Mouse (Mus musculus): ENCODE data around the gene Dnah12.
"Not testable (repeated sequence)": the region's sequence is repeated elsewhere in the genome, so short reads cannot be mapped to it uniquely, and the experiment has no call there.

Gene Dnah12

DNA sequence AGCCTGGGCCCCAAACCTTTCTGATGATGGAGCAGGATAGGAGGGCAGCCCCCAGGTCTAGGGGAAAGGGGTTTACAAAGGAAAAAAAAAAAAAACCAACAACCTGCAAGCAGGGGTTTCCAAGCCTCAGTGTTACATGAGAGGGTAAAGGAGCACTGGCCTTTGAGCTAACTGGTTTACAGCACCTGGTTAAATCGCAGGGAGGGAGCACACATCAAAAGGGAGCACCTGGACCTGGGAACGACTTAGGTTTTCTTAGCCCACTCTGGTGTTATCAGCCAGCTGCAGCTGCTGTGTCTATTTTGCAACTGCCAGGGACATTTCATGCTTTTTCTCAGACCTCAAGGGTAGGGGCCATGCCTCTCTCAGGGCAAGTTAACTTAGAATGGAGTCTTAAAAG is 26.6 kb downstream of the Dnah12 start:
- CTCF ChIA-PET = not testable (repeated sequence)

DNA sequence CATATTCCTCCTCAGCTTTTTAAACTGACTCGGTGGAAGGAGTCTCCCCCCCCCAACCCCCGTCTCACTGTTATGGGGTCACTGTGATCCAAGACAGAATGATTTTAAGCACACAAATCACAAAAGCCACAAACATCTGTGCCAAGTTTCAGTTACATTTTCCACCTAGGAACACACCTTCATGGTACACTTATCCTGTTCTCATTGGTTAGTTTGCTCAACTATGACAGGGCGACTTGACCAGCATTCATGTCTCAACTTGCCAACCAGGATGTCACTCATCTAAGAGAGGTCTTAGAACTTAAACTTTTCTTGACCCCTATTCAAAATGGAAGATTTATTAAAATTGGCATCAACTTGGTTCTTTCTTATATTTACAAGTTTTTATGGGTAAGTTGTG is 31.8 kb downstream of the Dnah12 start:
- CTCF ChIA-PET = no interaction called here

DNA sequence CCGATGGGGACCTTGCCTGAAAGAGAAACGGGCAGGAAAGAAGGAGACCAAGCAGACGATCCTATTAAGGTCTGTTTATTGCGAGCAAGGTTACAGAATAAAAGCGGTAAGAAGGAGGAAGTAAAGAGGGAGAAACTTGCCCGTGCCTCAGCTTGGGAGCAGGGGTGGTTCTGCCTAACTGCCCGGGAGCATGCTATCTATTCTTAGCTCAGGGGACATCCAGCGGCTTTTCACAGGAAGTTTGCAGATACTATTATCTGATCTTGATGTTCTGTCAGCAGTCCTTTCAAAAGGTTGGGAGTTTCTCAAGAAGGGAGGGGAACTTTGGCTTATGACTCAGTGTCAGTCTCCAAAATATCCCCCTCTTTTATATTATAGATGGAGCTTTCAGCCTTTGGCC is 65.5 kb downstream of the Dnah12 start:
- CTCF ChIA-PET = interaction anchor here (0.6 kb wide), 1 partner anchor 278 kb away, joined by 3 read pairs; no protein-coding TSS in a partner anchor

DNA sequence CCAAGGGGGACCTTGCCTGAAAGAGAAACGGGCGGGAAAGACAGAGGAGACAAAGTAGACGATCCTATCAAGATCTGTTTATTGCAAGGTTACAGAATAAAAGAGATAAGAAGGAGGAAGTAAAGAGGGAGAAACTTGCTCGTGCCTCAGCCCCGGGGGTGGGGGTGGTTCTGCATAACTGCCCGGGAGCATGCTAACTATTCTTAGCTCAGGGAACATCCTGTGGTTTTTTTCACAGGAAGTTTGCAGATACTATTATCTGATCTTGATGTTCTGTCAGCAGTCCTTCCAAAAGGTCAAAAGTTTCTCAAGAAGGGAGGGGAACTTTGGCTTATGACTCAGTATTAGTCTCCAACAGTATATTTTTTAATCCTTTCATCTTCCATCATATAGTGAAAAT is 71.8 kb downstream of the Dnah12 start:
- CTCF ChIA-PET = no interaction called here

DNA sequence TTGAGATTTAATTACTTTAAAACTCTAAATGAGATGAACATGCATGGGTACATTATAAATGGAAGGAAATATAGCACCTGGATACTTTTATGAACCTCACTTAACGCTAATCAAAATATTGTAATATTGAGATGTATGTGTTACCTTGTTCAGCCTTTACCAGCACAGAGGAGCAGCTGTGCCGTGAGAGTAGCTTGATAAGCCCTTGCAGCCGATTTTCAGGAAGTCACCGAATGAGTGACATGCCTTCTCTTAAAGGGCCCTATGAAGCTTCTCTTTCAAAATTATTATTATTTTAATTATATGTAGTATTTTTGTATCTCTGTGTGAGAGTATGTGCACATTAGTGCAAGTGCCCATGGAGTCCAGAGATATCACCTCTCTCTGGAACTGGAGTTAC is 75.1 kb downstream of the Dnah12 start:
- CTCF ChIA-PET = no interaction called here

DNA sequence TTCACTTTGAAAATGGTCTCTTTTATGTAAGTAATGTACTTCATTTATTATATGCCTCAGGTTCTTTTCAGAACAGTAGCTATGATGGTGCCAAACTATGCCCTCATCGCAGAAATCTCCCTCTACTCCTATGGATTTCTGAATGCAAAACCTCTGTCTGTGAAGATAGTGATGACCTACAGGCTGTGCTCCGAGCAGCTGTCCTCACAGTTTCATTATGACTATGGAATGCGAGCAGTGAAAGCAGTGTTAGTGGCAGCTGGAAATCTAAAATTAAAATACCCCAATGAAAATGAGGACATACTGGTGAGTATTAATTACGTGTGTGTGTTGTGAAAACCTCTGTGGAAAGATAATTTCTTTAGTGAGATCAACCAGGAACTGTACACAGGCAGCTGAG is 80.5 kb downstream of the Dnah12 start:
- CTCF ChIA-PET = no interaction called here

DNA sequence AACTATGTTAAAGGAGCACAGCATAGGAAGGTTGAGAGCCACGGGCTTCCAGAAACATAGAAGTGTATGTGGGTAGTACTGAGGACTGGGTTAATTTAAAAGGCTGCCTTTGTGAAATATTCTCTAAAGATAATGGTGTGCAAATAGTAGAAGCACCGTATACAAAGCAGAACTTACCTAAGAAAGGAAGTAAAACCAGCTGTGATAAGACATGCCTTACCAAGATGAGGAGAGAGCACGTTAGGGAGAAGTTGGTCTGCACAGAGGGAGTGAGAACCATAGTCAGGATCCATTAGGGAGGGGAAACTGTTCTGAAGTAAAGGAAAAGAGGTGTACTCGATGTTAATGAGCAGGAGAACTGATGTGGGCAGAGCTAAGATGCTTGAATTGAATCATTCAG is 90.7 kb downstream of the Dnah12 start:
- CTCF ChIA-PET = no interaction called here

DNA sequence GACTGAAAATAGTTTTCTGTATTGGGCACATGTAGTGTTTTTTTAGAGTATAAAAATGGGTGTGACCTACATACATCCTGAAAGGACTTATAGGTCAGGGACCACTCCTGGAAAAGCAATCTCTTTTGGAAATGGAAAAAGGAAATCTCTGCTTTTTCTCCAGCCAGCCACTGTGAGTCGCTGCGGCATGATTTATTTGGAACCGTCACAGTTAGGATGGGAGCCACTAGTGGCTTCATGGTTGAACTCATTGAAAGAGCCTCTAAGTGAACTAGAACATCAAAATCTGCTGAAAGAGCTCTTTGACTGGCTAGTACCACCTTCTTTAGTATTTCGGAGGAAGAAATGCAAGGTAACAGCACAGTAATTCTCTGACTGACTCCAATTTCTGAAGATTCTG is 92.6 kb downstream of the Dnah12 start:
- CTCF ChIA-PET = no interaction called here

DNA sequence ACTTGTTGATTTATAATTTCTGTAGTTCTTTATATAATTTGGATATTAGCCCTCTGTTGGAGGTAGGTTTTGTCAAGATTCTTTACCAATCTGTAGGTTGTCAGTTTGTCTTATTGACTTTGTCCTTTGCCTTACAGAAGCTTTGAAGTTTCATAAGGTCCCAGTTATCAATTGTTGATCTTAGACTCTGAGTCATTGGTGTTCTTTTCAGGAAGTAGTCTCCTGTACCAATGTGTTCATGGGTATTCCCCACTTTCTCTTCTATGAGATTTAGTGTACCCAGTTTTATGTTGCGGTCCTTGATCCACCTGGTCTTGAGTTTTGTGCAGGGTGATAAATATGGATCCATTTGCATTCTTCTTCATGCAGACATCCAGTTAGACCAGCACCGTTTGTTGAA is 101.4 kb downstream of the Dnah12 start:
- CTCF ChIA-PET = no interaction called here

DNA sequence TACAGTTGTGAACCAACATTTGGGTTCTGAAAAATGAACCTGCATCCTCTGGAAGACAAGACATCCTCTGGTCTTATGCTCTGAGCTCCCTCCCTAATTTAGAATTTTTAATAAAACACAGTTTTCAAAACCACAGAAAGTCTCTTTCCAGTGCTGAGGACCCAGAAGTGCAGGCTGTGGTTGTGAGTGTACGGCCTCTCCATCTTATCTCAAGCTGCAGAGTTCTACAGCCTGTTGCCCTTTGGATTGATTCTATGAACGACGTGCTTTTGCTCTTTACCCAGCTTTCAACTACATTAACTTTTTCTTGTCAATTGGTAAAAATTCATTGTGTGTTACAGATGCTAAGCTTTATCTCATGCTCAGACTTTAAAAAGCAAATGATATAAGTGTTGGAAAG is 105.3 kb downstream of the Dnah12 start:
- CTCF ChIA-PET = interaction anchor here (0.6 kb wide), 1 partner anchor 241 kb away, joined by 4 read pairs; no protein-coding TSS in a partner anchor

DNA sequence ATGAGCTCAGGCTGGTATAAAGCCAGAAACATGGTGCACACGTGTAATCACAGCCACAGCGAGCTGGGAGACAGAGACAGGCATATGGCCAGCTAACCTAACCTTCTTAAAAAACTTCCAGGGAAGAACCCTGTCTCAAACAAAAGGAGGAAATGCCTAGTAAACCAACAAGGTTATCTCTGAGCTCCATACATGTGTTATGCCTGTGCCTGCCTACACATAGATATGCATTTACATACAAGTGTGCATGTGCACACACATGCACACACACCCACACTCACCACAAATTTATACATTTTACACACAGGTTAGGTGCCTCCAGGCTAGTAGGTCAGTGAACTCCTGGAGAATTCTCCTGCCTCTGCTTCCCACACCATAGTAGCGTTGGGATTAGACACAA is 106.2 kb downstream of the Dnah12 start:
- CTCF ChIA-PET = no interaction called here

DNA sequence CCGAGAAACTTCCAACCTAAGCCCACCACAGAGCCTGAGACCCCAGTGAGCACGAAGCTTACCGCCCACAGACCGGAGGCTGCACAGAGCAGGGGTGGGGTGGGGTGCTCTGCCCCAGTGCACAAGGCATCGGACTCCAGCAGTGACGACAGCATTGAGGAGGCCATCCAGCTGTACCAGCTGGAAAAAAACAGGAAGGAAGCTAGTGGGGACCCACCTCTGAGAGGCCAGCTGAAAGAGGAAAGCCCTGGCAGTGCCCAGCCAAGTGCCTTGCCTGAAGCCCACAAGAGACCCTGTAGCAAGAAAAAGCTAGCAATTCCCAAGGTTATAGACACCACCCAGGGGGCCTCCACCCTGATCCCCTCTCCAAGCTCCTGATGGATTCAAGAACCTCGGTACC is 112.4 kb downstream of the Dnah12 start:
- CTCF ChIA-PET = no interaction called here

DNA sequence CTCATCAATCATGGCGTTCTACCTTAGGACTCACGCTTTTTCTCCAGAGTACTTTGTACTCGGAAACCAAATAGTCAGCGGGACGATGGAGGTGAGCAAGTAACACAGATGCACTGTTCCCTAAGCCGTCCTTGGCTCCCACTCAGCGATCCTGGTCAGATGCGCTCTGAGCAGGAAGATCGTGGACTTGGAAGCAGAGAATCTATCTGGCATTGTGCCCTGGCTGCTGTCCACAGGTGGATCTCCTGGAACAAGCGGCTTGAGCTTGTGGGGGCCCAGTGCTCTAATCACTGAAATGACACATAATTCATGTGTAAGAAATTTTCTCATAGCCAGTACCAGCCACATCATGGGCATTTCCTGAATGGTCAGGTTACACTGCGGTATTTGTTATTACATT is 119.7 kb downstream of the Dnah12 start:
- CTCF ChIA-PET = no interaction called here

DNA sequence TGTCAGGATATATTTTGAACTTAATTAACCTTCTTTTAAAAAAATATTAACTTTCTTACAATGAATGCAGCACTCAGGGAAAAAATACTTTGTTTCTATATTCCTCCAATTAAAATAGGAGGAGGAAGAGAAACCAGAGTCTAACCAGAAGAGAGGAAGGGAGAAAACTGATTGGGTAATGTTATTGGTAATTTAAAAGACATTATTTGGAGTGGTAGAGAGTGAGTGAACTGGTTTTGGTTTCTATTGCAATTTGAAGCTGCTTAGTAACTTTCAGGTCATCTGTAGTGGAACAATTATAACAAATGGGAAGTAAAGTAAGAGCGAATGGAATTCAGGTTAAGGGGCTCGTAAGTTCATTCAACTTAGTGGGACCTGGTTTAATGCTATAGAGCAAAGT is 120.8 kb downstream of the Dnah12 start:
- CTCF ChIA-PET = no interaction called here

DNA sequence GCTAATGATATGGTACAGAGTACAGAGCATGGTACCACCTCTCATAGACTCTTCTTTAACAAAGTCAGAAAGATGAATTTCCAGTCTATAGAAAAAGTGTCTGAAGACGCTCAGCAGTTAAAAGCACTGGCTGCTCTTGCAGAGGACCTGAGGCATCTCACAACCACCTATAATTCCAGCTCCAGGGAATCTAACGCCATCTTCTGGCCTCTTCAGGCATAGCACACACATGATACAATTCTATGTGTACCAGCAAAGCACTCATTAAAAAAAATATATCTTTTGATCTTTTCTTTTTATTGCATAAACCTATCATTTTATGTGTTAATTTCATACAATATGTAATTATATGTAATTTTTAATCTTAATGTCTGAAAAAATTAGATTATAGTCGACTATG is 121.8 kb downstream of the Dnah12 start:
- CTCF ChIA-PET = no interaction called here

DNA sequence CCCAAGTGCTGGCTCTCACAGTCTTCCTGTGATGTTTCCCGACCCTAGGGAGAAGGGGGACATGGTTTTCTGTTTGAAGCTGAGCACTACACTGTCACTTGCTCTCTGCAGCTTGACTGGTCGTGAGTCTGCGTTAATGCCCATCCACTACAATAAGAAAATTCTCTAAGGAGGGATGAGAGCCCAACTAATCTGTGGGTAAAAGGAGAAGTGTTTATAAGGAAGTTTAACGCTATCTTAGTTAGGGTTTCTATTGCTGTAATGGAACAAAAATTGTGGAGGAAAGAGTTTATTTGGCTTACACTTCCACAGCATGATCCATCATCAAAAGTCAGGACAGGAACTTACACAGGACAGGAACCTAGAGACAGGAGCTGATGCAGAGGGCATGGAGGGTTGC is 123.7 kb downstream of the Dnah12 start:
- CTCF ChIA-PET = no interaction called here

DNA sequence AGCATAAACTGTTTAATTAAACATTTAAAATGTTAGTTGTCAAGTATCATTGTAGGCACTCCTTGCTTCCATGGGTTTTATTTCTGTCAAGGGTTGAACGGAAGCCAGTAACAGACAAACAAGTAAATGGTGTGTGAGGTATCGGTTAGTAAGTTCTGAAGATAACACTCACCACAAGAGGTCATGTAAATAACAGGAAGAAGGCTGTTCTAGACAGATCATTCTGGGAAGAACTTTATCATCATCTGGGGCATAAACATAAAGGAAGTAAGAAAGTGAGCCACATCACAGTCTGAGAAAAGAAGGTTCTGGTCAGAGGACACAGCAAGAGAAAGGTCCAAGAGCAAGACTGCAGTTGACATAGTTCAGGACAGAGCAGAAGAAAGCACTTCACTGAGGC is 132.9 kb downstream of the Dnah12 start:
- CTCF ChIA-PET = no interaction called here

DNA sequence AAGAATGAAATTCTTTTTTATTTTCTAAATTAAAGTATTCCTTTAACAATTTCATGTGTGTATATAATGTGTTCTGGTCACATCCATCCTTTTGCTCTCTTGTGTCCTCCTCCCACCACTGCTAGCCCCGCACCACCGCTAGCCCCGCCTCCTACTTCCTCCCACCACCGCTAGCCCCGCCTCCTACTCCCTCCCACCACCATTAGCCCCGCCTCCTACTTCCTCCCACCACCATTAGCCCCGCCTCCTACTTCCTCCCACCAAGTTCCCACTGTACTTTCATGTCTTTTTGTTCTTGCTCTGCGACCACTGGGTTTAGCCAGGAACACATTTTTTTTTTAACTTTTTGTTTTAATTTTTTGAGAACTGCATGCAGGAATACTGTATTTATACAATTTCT is 160.0 kb downstream of the Dnah12 start:
- CTCF ChIA-PET = no interaction called here

DNA sequence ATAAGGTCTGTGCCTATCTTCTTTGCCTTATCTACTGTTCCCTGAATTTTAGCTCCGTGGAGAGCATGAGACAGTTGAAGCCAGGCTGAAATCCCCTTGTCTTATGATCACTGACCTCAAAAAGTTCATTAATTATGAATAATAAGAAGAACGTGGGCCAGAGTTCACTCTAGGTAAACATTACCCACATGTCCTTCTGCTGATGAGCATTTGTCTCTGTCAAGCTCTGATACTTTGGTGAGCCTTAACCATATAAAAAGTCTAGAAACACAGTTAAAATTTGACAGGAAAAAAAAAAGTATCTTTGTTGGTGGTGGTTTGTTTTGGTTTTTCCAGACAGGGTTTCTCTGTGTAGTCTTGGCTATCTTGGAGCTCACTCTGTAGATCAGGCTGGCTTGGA is 161.0 kb downstream of the Dnah12 start:
- CTCF ChIA-PET = no interaction called here

DNA sequence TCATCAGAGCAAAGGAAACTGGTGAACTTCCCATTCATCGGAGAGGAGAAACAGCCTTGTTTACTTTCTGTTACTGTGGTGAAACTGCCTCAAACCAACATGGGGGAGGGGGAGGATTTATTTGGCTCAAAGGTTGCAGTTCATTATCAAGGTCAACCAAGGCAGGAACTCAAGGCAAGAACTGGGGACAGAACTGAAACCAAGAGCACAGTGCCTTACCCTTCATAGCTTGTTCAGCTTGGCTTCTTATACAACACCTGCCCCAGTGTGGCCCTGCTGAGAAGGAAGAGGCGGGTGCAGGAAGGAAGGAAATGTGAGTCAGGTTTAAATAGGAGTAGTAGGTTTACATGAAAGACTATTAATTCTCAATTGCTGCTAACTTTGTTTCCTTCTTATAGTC is 165.3 kb downstream of the Dnah12 start:
- CTCF ChIA-PET = no interaction called here

DNA sequence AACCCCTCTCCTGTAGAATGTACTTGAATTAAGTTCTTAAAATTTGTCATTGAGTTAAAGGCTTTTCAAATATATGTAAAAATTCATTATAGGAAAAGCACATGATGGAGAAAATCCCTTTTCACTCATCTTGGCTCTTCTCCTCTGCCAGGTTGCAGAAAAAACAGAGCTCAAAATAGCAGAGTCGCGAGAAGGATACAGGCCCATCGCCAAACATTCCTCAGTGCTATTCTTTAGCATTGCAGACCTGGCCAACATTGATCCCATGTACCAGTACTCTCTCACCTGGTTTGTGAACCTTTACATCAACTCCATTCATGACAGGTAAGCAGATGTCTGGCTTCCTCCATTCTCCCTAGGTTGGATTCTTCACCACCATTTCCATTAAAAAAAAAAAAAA is 165.9 kb downstream of the Dnah12 start:
- CTCF ChIA-PET = no interaction called here

DNA sequence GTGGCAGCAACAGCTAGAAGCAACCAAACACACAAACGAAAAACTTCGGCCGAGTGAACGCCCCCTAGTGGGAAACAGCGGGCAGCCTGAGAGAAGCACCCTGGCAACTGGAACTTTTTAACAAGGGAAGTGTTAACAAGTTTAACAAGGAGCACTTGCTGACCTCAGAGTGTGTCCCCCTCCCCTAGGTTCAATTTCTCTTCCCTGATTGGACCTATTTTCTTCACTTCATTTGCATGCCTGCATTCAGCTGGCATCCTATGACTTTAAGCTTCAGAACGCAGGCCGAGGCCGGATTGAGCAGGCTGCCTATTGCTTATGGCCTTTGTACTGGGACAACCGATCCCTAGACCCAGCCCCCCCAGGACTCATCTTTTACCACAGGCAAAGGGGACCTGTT is 174.3 kb downstream of the Dnah12 start:
- CTCF ChIA-PET = interaction anchor here (0.6 kb wide), 1 partner anchor 228 kb away, joined by 3 read pairs; no protein-coding TSS in a partner anchor

DNA sequence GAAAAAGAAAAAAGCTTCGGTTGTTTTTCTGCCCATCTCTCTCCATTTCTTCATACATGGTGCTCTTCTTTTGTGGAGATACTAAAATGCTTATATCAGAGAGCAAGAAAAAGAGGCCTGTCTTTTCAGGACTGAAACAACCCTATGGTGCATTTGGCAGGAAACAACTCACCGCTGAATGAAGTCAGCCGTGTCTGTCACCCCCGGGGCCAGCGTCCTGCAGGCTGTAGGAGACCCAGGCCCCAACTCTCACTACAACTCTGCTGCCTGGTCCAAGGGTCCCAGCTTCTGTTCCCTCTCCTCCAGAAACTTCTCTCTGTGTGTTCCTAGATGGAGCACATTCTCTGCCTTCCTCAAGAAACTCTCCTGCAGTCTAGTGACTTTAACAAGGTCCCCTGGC is 175.2 kb downstream of the Dnah12 start:
- CTCF ChIA-PET = no interaction called here

DNA sequence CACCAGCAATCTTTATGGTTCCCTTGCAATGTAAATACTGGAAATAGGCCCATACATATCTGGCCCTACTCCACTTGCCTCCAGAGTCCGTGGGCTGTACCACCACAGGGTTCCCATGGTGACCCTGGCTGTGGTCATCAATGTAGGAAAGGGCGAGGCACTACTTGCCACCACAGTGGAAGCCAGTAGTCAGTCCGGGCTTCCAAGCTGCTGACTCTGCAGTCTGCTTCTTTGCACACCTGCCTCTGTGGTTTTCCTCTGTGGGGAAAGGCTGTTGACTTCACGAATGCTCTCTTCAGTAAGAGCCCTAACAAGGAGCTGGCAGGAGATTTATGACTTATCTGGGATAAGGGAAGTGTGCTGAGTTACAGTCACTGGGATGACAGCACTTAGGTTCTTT is 185.7 kb downstream of the Dnah12 start:
- CTCF ChIA-PET = no interaction called here

DNA sequence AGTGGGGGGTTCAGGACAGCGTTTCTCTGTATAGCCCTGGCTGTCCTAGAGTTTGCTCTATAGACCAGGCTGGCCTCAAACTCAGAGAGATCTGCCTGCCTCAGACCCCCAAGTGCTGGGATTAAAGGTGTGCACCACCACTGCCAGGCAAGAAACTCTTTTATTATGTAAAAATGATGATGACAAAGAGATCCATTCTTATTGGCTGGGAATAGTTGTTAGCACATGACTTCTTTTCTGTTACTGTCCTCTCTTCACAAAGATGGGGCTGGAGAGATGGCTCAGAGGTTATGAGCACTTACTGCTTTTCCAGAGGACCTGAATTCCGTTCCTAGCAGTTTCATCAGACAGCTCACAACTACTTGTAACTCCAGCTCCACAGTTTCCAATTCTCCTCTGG is 186.9 kb downstream of the Dnah12 start:
- CTCF ChIA-PET = no interaction called here

Measured in spleen, embryonic (tissue).